Mouse (Mus musculus) ES-Bruce4 (cell line): ENCODE measurements around the gene Tex48. TPM values are rescaled to one million over a fixed set of nuclear protein-coding genes. Genes with fewer than 3 reads are reported as not detected.

Source experiments
- H3K27ac ChIP-seq: 2 replicates; pipeline ENCODE4 v1.5.1; 2012; ENCODE audit warnings: low read length, inconsistent platforms; ENCODE audit not compliant: insufficient read depth
- H3K27me3 ChIP-seq: 2 replicates; pipeline ENCODE4 v1.6.1; 2012; ENCODE audit warnings: mild to moderate bottlenecking, low read length, inconsistent platforms; ENCODE audit not compliant: control insufficient read depth, poor library complexity, insufficient read depth, severe bottlenecking
- H3K36me3 ChIP-seq: 2 replicates; pipeline ENCODE4 v1.6.1; 2012; ENCODE audit warnings: inconsistent platforms, mild to moderate bottlenecking, low read length, moderate library complexity; ENCODE audit not compliant: control insufficient read depth, poor library complexity, insufficient read depth, severe bottlenecking
- H3K4me1 ChIP-seq: one replicate; pipeline ENCODE4 v1.8.1; 2011; ENCODE audit warnings: low read length; ENCODE audit not compliant: control insufficient read depth, insufficient read depth
- H3K4me3 ChIP-seq: 2 replicates; pipeline ENCODE4 v1.5.1; 2011; ENCODE audit warnings: low read depth, mild to moderate bottlenecking, low read length
- H3K9ac ChIP-seq: 2 replicates; pipeline ENCODE4 v1.6.1; 2012; ENCODE audit warnings: low read depth, mild to moderate bottlenecking, inconsistent platforms; ENCODE audit not compliant: poor library complexity, severe bottlenecking
- H3K9me3 ChIP-seq: replicated peaks from 2 replicates; pipeline ENCODE4 v1.6.1; 2012; ENCODE audit warnings: mild to moderate bottlenecking, low read length, inconsistent platforms; ENCODE audit not compliant: control insufficient read depth, poor library complexity, insufficient read depth, severe bottlenecking
- CTCF ChIP-seq: IDR thresholded peaks from one replicate; pipeline ENCODE4 v1.8.1; 2011; ENCODE audit warnings: low read depth, low read length
- EP300 ChIP-seq: IDR thresholded peaks from 2 replicates; pipeline ENCODE4 v1.6.1; 2011; ENCODE audit warnings: low read depth, low read length; ENCODE audit not compliant: insufficient read depth
- POLR2A ChIP-seq: IDR thresholded peaks from one replicate; pipeline ENCODE4 v1.8.1; 2011; ENCODE audit warnings: low read length; ENCODE audit not compliant: insufficient read depth
- polyA plus RNA-seq: library from polyadenylated mRNA; stranded (reverse); fragments of >200 nt; gene quantifications from 2 replicates; pipeline ENCODE4 v1.2.4, GENCODE M21; 2011; ENCODE audit warnings: low read depth; ENCODE audit not compliant: missing spikeins, insufficient read depth, insufficient read length

The Tex48 gene
- polyA plus RNA-seq, 1 experiment: not detected

GRCm38 (mm10) chr4:63659775-63660174, 37.5 kb upstream of the Tex48 start:
- Histone ChIP-seq H3K27ac (no peak overlapping the region), H3K4me3 (no peak overlapping the region), H3K9me3 (no peaks in the 10 kb centered on the region), H3K9ac (no peak overlapping the region), H3K36me3 (no peaks in the 10 kb centered on the region), H3K27me3 (no peaks in the 10 kb centered on the region), H3K4me1 (no peaks in the 10 kb centered on the region)
- no peak for TF ChIP-seq CTCF
- TF ChIP-seq EP300: no peak
- TF ChIP-seq POLR2A: no peak

- Histone ChIP-seq H3K4me1 (no peaks in the 10 kb centered on the region), H3K27me3 (no peaks in the 10 kb centered on the region), H3K4me3 (no peak overlapping the region), H3K27ac (no peak overlapping the region), H3K36me3 (no peaks in the 10 kb centered on the region), H3K9me3 (no peaks in the 10 kb centered on the region), H3K9ac (no peak overlapping the region)
- TF ChIP-seq CTCF: no peak
- no peak for TF ChIP-seq POLR2A
- no peak for TF ChIP-seq EP300
Measured at GRCm38 (mm10) chr4:63659086-63659485, 36.9 kb upstream of the Tex48 start.

- H3K36me3 ChIP-seq: no peaks in the 10 kb centered on the region
- H3K4me3 ChIP-seq: no peak overlapping the region
- no peak overlapping the region for H3K27ac ChIP-seq
- H3K27me3 ChIP-seq: no peaks in the 10 kb centered on the region
- H3K9me3 ChIP-seq: peaks cover 4% of the 10 kb centered on the region; the same call in 1 of the 2 replicates
- H3K4me1 ChIP-seq: no peaks in the 10 kb centered on the region
- no peak overlapping the region for H3K9ac ChIP-seq
- TF ChIP-seq POLR2A: no peak
- TF ChIP-seq CTCF: no peak
Measured at GRCm38 (mm10) chr4:63654381-63654780, 32.2 kb upstream of the Tex48 start.

GRCm38 (mm10) chr4:63643956-63644726, 21.9 kb upstream of the Tex48 start:
- no peaks in the 10 kb centered on the region for H3K36me3 ChIP-seq
- H3K9ac ChIP-seq: no peak overlapping the region
- no peaks in the 10 kb centered on the region; the same call in 1 of the 2 replicates for H3K27me3 ChIP-seq
- no peak overlapping the region for H3K4me3 ChIP-seq
- H3K4me1 ChIP-seq: no peaks in the 10 kb centered on the region
- no peaks in the 10 kb centered on the region for H3K9me3 ChIP-seq
- H3K27ac ChIP-seq: no peak overlapping the region
- TF ChIP-seq CTCF (no peak), EP300 (no peak), POLR2A (no peak)

GRCm38 (mm10) chr4:63639842-63640241, 17.6 kb upstream of the Tex48 start:
- H3K4me3 ChIP-seq: no peak overlapping the region
- H3K4me1 ChIP-seq: no peaks in the 10 kb centered on the region
- H3K27ac ChIP-seq: no peak overlapping the region
- H3K36me3 ChIP-seq: no peaks in the 10 kb centered on the region
- TF ChIP-seq EP300 (no peak), POLR2A (no peak), CTCF (no peak)
- H3K27me3 ChIP-seq: no peaks in the 10 kb centered on the region; the same call in 1 of the 2 replicates
- no peaks in the 10 kb centered on the region for H3K9me3 ChIP-seq
- no peak overlapping the region for H3K9ac ChIP-seq

GRCm38 (mm10) chr4:63638603-63639002, 16.4 kb upstream of the Tex48 start:
- H3K9me3 ChIP-seq: no peaks in the 10 kb centered on the region
- TF ChIP-seq POLR2A: no peak
- no peak for TF ChIP-seq EP300
- no peak for TF ChIP-seq CTCF
- H3K36me3 ChIP-seq: no peaks in the 10 kb centered on the region
- H3K4me3 ChIP-seq: no peak overlapping the region
- H3K9ac ChIP-seq: no peak overlapping the region
- H3K27me3 ChIP-seq: no peaks in the 10 kb centered on the region; the same call in 1 of the 2 replicates
- no peak overlapping the region for H3K27ac ChIP-seq
- H3K4me1 ChIP-seq: no peaks in the 10 kb centered on the region
